Mouse (Mus musculus): ENCODE results near the gene Vps13c. TPM values are rescaled to one million over a fixed set of nuclear protein-coding genes. Genes with fewer than 3 reads are reported as not detected.
A peak's percentile ranks its signal among the peaks of the same experiment; 100 is the strongest.

The Vps13c gene
- total RNA-seq, 2 experiments from 2014 or later = 26.1 to 32.9 TPM

DNA sequence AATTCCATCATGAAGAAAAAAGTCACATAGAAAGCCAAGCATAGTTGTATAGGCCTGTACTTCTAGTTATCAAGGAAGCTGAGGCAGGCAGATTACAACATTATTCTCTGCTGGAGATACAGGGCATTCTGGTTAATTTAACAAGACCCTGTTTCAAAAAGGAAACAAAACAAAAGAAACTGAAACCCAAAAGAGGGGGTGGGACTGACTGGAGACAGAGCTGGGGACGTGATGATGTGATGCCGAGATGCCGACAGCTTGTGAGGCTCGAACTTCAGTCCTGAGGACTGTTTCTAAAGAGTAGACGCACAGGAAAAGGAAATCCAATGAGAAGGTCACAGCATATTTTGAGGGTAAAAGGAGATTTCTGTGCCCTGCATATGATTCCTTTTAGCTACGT, 64.2 kb downstream of the Vps13c start:
- no peak for DNase-seq
- H3K4me3 ChIP-seq = no peak overlapping the region
- no peak overlapping the region for H3K27ac ChIP-seq
- TF ChIP-seq CTCF (IDR thresholded peaks at IDR 0.05) = no peak
- intact Hi-C loops (cut with DNase I) = no loop called here

DNA sequence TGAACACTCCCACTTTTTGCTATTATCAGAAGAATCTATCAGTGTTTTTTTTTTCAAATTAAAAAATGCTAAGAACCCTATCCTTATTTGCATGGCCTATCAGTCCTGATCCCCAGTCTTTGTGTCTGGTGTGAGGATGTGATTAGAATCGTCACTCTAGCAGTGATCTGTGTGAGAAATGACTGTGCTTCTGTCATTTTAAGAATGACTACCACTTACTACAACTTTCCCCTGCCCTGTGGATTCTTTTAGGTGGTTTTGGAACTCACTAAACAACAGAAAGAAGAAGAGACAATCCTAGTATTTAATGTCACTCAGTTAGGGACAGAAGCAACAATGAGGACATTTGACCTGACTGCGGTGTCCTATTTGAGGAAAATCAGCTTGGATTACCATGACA, 65.3 kb downstream of the Vps13c start:
- TF ChIP-seq CTCF (IDR thresholded peaks at IDR 0.05) = no peak
- Histone ChIP-seq H3K4me3 (no peak overlapping the region), H3K27ac (no peak overlapping the region)
- DNase-seq = no peak
- intact Hi-C loops (cut with DNase I) = no loop called here

DNA sequence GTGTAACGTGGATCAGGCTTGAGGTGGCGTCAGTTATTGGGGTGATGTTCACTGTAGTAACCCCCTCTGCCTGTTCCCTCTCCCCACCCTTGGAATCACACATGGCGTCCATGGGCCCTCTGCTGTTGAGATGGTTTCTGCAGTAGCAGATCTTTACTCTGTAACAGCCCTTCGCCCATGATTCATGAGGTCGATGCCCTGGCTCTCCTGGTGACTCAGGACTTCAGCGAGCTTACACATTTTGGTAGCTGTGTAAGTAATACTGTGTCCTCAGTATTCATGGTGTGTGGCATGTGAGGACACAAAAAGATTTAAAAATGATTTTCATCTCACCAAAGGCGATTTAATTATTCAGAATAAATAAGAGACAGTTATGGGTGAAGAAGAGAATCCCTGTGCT, 74.5 kb downstream of the Vps13c start:
- no peak overlapping the region for H3K27ac ChIP-seq
- no peak overlapping the region for H3K4me3 ChIP-seq
- no peak for TF ChIP-seq CTCF (IDR thresholded peaks at IDR 0.05)
- no peak for DNase-seq
- intact Hi-C loops (cut with DNase I) = no loop called here

- H3K27ac ChIP-seq = no peak overlapping the region
- no peak overlapping the region for H3K4me3 ChIP-seq
- no peak for TF ChIP-seq CTCF (IDR thresholded peaks at IDR 0.05)
- DNase-seq = no peak
- intact Hi-C loops (cut with DNase I) = no loop called here
Observed at GRCm38 (mm10) chr9:67922350-67922749, 82.2 kb downstream of the Vps13c start.

GRCm38 (mm10) chr9:67930629-67931028, 90.4 kb downstream of the Vps13c start:
- no peak for DNase-seq
- intact Hi-C loops (cut with DNase I) = no loop called here
- no peak overlapping the region for H3K27ac ChIP-seq
- TF ChIP-seq CTCF (IDR thresholded peaks at IDR 0.05) = no peak
- H3K4me3 ChIP-seq = no peak overlapping the region

DNA sequence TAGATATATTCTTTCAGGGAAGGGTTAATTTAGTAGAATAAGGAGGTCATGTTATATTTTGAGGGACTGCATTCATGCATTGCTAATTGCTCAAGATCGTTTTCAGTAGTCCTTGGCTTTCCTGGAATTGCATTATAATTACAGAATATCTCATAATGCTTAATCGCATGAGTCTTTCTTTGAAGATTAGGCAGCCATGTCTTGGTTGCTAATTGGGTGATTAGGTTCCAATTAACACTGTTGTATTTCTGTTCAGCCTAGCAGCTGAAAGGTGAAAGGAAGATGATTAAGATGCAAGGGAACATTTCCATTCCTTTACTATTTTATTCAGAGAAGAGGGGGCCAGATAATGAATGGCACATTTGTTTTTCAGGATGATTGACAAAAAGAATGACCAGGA, 97.1 kb downstream of the Vps13c start:
- DNase-seq = no peak
- Histone ChIP-seq H3K4me3 (no peak overlapping the region), H3K27ac (no peak overlapping the region)
- intact Hi-C loops (cut with DNase I) = no loop called here
- no peak for TF ChIP-seq CTCF (IDR thresholded peaks at IDR 0.05)

- H3K4me3 ChIP-seq = no peak overlapping the region
- H3K27ac ChIP-seq = peak overlapping the region; percentile 82
- intact Hi-C loops (cut with DNase I) = no loop called here
- DNase-seq = peak; percentile 55
- no peak for TF ChIP-seq CTCF (IDR thresholded peaks at IDR 0.05)
Observed at GRCm38 (mm10) chr9:67955466-67956010, 115.3 kb downstream of the Vps13c start.

- DNase-seq = no peak
- H3K4me3 ChIP-seq = no peak overlapping the region
- TF ChIP-seq CTCF (IDR thresholded peaks at IDR 0.05) = no peak
- intact Hi-C loops (cut with DNase I) = no loop called here
- no peak overlapping the region for H3K27ac ChIP-seq
Observed at GRCm38 (mm10) chr9:67961953-67962352, 121.8 kb downstream of the Vps13c start.

DNA sequence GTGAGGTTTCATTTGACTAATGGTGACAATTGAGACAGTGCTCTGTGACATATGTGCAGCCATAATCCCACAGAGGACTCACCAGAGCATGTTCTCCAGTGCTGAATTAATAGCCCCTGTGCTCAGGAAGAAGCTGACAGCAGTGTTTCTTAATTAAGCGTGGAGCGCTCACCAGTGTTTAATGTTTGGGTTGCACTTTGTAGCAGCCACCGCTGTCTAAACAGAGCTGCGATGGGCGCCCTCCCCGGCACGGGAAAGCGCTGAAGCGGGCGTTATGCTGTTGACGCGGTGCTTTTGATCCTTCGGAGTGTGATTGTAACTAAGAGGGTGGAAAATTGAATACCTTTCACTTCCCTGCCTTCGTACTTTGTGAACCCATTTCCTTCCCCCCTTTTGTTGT, 125.7 kb downstream of the Vps13c start:
- H3K27ac ChIP-seq = no peak overlapping the region
- intact Hi-C loops (cut with DNase I) = no loop called here
- TF ChIP-seq CTCF (IDR thresholded peaks at IDR 0.05) = no peak
- no peak for DNase-seq
- H3K4me3 ChIP-seq = no peak overlapping the region

DNA sequence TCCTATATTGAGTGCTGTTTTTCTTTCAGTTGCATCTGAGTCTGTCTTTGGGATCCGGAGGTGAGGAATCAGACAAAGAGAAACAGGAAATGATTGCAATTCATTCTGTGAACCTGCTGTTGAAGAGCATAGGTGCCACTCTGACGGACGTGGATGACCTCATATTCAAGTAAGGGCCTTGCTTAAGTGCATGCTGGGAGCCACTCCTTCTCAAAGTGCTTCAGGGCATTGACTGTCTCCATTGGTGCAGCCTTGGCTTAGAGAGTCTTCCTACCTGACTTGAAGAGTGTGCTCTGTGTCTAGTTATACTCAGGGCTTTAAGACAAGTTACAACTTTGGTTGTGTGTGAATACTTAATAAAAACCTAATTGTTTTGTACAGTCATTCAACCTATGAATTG, 126.8 kb downstream of the Vps13c start:
- H3K4me3 ChIP-seq = no peak overlapping the region
- TF ChIP-seq CTCF (IDR thresholded peaks at IDR 0.05) = no peak
- intact Hi-C loops (cut with DNase I) = no loop called here
- DNase-seq = no peak
- no peak overlapping the region for H3K27ac ChIP-seq

DNA sequence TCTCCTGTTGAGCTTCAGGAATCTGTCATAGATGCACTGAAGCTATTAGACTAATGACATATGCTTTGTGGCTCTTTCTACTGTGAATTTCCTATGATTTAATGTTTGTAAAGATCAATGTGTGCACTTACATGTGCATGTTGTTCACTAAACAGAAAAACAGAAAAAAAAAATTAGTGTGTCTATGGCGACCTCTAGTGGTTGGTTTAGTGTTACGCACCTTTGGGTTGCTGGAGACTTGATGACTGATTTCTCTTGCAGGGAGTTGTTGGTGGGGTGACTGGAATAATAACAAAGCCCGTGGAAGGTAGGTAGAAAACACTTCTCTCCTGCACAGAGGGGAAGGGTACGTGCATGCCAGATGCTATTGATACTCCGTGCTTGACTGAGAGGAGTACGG, 133.3 kb downstream of the Vps13c start:
- DNase-seq = no peak
- peak; percentile 79 for TF ChIP-seq CTCF (IDR thresholded peaks at IDR 0.05)
- H3K27ac ChIP-seq = no peak overlapping the region
- H3K4me3 ChIP-seq = no peak overlapping the region
- intact Hi-C loops (cut with DNase I) = loop anchor here (2.0 to 5.0 kb wide), 2 partner anchors 141 to 215 kb away; partner anchors contain the start of genes C2cd4a and C2cd4b

- no peak overlapping the region for H3K27ac ChIP-seq
- no peak for TF ChIP-seq CTCF (IDR thresholded peaks at IDR 0.05)
- intact Hi-C loops (cut with DNase I) = no loop called here
- no peak overlapping the region for H3K4me3 ChIP-seq
- no peak for DNase-seq
Observed at GRCm38 (mm10) chr9:67975491-67975890, 135.3 kb downstream of the Vps13c start.

- no peak for DNase-seq
- H3K27ac ChIP-seq = no peak overlapping the region
- H3K4me3 ChIP-seq = no peak overlapping the region
- no peak for TF ChIP-seq CTCF (IDR thresholded peaks at IDR 0.05)
- intact Hi-C loops (cut with DNase I) = no loop called here
Observed at GRCm38 (mm10) chr9:68006566-68006965, 166.4 kb downstream of the Vps13c start.

DNA sequence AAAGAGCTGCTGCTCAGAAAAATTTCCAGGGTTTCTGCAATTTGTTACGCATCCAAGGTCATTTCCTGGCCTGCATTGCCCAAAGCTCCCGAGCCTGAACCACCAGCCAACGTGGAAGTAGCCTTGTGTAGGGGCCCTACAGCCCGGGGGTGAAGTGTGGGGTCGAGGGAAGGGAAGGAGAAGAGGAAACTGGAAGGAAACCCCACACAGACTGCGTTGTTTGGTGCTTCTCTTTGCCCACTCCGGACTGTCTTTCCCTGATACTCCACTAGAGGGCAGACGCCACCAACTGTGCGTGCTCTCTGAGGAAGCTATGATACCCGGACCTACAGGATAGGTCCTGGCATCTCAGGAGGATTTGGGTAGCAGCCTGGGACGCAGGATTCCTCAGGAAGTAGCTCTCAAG, 174.8 kb downstream of the Vps13c start:
- peak; percentile 82 for DNase-seq
- peak; percentile 98 for TF ChIP-seq CTCF (IDR thresholded peaks at IDR 0.05)
- H3K4me3 ChIP-seq = peak overlapping the region; percentile 47
- intact Hi-C loops (cut with DNase I) = loop anchor here (2.0 to 10.0 kb wide), 3 partner anchors 237 to 702 kb away; partner anchors contain the start of gene Rora
- peak overlapping the region; percentile 71 for H3K27ac ChIP-seq

Measured in gastrocnemius, adult 2 months (tissue).